Mouse (Mus musculus) G1E (cell line): ENCODE results near the gene Arhgdib.

Experiments
- CTCF ChIP-seq: IDR thresholded peaks from 2 replicates; pipeline ENCODE4 v1.5.1; 2012; ENCODE audit warnings: low read depth, low read length, inconsistent platforms, mixed read lengths
- POLR2AphosphoS5 ChIP-seq: IDR thresholded peaks from 2 replicates; pipeline ENCODE4 v1.6.1; 2012; ENCODE audit warnings: low read depth, low read length, inconsistent platforms; ENCODE audit not compliant: insufficient replicate concordance

- TF ChIP-seq CTCF (no peak), POLR2AphosphoS5 (no peak)
Measured at GRCm38 (mm10) chr6:136952930-136953329, 11.2 kb upstream of the Arhgdib start.
